Comparison of ENCODE assay signal across 21 mouse cellular contexts in genomic region chrX:127747062-127747461, GRCm38 (mm10). TPM values are rescaled to one million over a fixed set of nuclear protein-coding genes. Genes with fewer than 3 reads are reported as not detected.
A peak's percentile ranks its signal among the peaks of the same experiment; 100 is the strongest.
DNase-seq lines count a peak whose midpoint lies in the region; TF ChIP-seq lines count a peak whose summit lies in the region.
"Had no signal": no experiment of that assay in that cellular context is flagged by ENCODE, and none has a peak within 500 bp of the region (broad histone marks: within the 10 kb centered on the region; RNA-seq: fewer than 3 reads in every experiment).

No protein-coding gene starts in this region.

- TF ChIP-seq CTCF in left cerebral cortex, adult 2 months (IDR thresholded peaks at IDR 0.05) = no peak

- no peak overlapping the region for H3K4me3 ChIP-seq in left cerebral cortex, adult 2 months
- H3K4me3 ChIP-seq: embryonic facial prominence, embryonic 13.5 days; forebrain, embryonic 12.5 days; heart, adult 2 months; heart, embryonic 15.5 days; hindbrain, embryonic 13.5 days had no signal

- no peak overlapping the region for H3K27ac ChIP-seq in left cerebral cortex, adult 2 months
- H3K27ac ChIP-seq: embryonic facial prominence, embryonic 13.5 days; forebrain, embryonic 12.5 days; heart, adult 2 months; heart, embryonic 15.5 days; hindbrain, embryonic 13.5 days had no signal

- DNase-seq in layer of hippocampus, adult 11-12 months (ENCODE audit: low spot score) = peak; percentile 5
- no peak for DNase-seq in layer of hippocampus, postnatal 14 days (ENCODE audit: low spot score in 2 of 2)
- DNase-seq in left cerebral cortex, postnatal 25 days (ENCODE audit: low spot score in 2 of 2) = peak; percentile 6 to 38
- no peak for DNase-seq in left cerebral cortex, adult 2 months (ENCODE audit: extremely low spot score in 1 of 2, low spot score in 2 of 2)
- peak; percentile 46 for DNase-seq in brain, adult 2 months (ENCODE audit: low read depth, low spot score)
- DNase-seq in telencephalon, adult 2 months (ENCODE audit: low read depth, low spot score) = peak; percentile 17
- DNase-seq: adrenal gland, postnatal 14 days; cerebellum, adult 18-20 months; cerebellum, adult 9-11 months; cerebellum, postnatal 36 days; gastrocnemius, postnatal 14 days; heart, adult 2 months; heart, postnatal 14 days had no signal

- intact Hi-C loops in left cerebral cortex, postnatal 25 days (cut with DNase I) = no loop called here
- intact Hi-C loops in left cerebral cortex, adult 2 months (cut with DNase I) = no loop called here

RNA-seq across cellular contexts. Expression of gene Cldn34c4, which starts 10.7 kb away (rescaled TPM):
- not detected for total RNA-seq in layer of hippocampus, postnatal 14 days (2021)
- not detected for total RNA-seq in left cerebral cortex, postnatal 25 days (2021)
- not detected for total RNA-seq in left cerebral cortex, adult 2 months (2021)
- total RNA-seq: adrenal gland, adult 18-20 months; adrenal gland, postnatal 14 days; CH12.LX; gastrocnemius, adult 18-20 months; gastrocnemius, postnatal 14 days; heart, adult 2 months; heart, postnatal 14 days; hematopoietic stem cell, adult 5-6 weeks had no signal

Comparison
In these comparisons a context has a peak if more than half of its experiments do, and no peak if none do; other contexts are left out.
1. DNase-seq: peak in layer of hippocampus, adult 11-12 months (single experiment), left cerebral cortex, postnatal 25 days (2 of 2), brain, adult 2 months (single experiment) and telencephalon, adult 2 months (single experiment); none in layer of hippocampus, postnatal 14 days (0 of 2) and left cerebral cortex, adult 2 months (0 of 2).